Mouse (Mus musculus) lung, postnatal 0 days (tissue): ENCODE measurements around the gene Dcps. TPM values are rescaled to one million over a fixed set of nuclear protein-coding genes. Genes with fewer than 3 reads are reported as not detected.

ENCODE experiments used
- ATAC-seq: fragments of 200-750 bp; cut with Nextera tagmentation; 2 replicates; pipeline ENCODE4 v1.8.0; 2017; ENCODE audit warnings: moderate library complexity
- DNase-seq: peaks from one replicate; pipeline ENCODE4 v3.0.0-alpha.2; 2016; ENCODE audit warnings: low spot score
- H3K27ac ChIP-seq: fragments of 300-500 bp; sonication (generic); 2 replicates; pipeline ENCODE4 v1.5.1; 2014; ENCODE audit warnings: antibody characterized with exemption, mild to moderate bottlenecking, low read length, mixed read lengths
- H3K27me3 ChIP-seq: fragments of 300-500 bp; sonication (generic); replicated peaks from 2 replicates; pipeline ENCODE4 v1.6.1; 2014; ENCODE audit warnings: low read length, mixed read lengths; ENCODE audit not compliant: insufficient read depth
- H3K36me3 ChIP-seq: fragments of 300-500 bp; sonication (generic); 2 replicates; pipeline ENCODE4 v1.6.1; 2014; ENCODE audit warnings: low read length, mixed read lengths; ENCODE audit not compliant: insufficient read depth
- H3K4me1 ChIP-seq: fragments of 300-500 bp; sonication (generic); 2 replicates; pipeline ENCODE4 v1.6.1; 2014; ENCODE audit warnings: antibody characterized with exemption, low read depth, low read length, mixed read lengths; ENCODE audit not compliant: insufficient read depth
- H3K4me2 ChIP-seq: fragments of 300-500 bp; sonication (generic); replicated peaks from 2 replicates; pipeline ENCODE4 v1.6.1; 2014; ENCODE audit warnings: low read depth, mild to moderate bottlenecking, low read length, moderate library complexity, mixed read lengths
- H3K4me3 ChIP-seq: fragments of 300-500 bp; sonication (generic); 2 replicates; pipeline ENCODE4 v1.5.1; 2014; ENCODE audit warnings: low read depth, low read length
- H3K9ac ChIP-seq: fragments of 300-500 bp; sonication (generic); replicated peaks from 2 replicates; pipeline ENCODE4 v1.6.1; 2014; ENCODE audit warnings: low read depth, mild to moderate bottlenecking
- H3K9me3 ChIP-seq: fragments of 300-500 bp; sonication (generic); 2 replicates; pipeline ENCODE4 v1.6.1; 2016; ENCODE audit warnings: low read length, mixed read lengths
- CTCF ChIP-seq: IDR thresholded peaks from 2 replicates; pipeline ENCODE4 v1.5.1; 2016; ENCODE audit warnings: antibody characterized with exemption, mild to moderate bottlenecking
- EP300 ChIP-seq: IDR thresholded peaks from 2 replicates; pipeline ENCODE4 v1.6.1; 2016; ENCODE audit warnings: antibody characterized with exemption, mild to moderate bottlenecking, control low read depth
- WGBS: fragments of 180-500 bp; shearing (Covaris S2); extraction: QIAGEN DNeasy Blood & Tissue Kit; methylation state at CpG from one replicate; pipeline ENCODE4 v1.1.7; 2014; 5-methylcytosine and 5-hydroxymethylcytosine counted together
- polyA plus RNA-seq: library from polyadenylated mRNA; unstranded; fragments of >200 nt; fragmentation: Nextera tagmentation; extraction: Ambion mirVana; gene quantifications from 2 replicates; pipeline ENCODE4 v1.2.1, GENCODE M21; 2015

The Dcps gene
- polyA plus RNA-seq, 1 experiment from 2014 or later, result 39.4 TPM

DNA sequence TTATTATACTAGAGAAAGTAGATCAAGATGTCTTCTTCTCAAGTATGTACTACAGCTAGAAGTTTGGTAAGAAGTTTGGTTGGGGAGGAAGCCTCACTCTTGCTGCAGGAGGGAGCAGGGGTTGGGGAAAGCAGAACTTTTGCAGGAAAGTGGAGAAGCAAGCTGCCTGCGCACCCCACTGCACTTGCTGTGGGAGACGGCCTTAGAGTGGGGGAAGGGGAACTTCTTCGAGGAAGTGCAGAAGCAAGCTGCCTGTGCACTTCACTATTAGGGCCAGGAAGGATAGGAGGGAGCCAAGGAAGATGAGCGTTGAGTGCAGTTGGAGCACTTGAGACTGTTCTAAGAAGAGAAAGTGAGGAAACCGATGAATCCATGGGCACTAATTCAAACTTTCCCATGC is 7.5 kb upstream of the Dcps start:
- no peaks in the 10 kb centered on the region for H3K27me3 ChIP-seq
- no peak for ATAC-seq
- no peak overlapping the region for H3K4me2 ChIP-seq
- H3K4me1 ChIP-seq, result no peaks in the 10 kb centered on the region
- DNase-seq, result peak; percentile 11
- no peak overlapping the region for H3K9ac ChIP-seq
- H3K36me3 ChIP-seq, result no peaks in the 10 kb centered on the region
- H3K4me3 ChIP-seq, result no peak overlapping the region
- H3K9me3 ChIP-seq, result no peaks in the 10 kb centered on the region
- 67% methylated on average over 5 of the region's 5 CpGs for WGBS
- no peak overlapping the region for H3K27ac ChIP-seq
- TF ChIP-seq EP300 (no peak), CTCF (no peak)

DNA sequence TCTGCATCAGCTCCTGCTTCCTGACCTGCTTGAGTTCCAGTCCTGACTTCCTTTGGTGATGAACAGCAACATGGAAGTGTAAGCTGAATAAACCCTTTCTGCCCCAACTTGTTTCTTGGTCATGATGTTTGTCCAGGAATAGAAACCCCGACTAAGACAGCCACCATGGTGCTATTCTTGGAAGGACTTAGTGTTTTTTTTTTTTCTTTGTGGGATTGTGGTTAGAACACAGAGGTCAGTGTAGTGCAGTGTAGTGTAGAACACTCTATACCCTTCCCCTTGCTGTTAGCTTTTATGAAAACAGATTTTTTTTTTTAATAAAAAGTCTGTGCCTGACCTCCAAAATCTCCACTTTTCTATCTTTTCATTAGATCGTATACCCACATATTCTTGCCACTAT is 7.0 kb upstream of the Dcps start:
- 72% methylated on average over 2 of the region's 2 CpGs for WGBS
- no peak overlapping the region for H3K9ac ChIP-seq
- no peaks in the 10 kb centered on the region for H3K36me3 ChIP-seq
- no peak overlapping the region for H3K4me2 ChIP-seq
- no peak for TF ChIP-seq EP300
- no peak for TF ChIP-seq CTCF
- no peak overlapping the region for H3K4me3 ChIP-seq
- H3K27ac ChIP-seq, result no peak overlapping the region
- no peaks in the 10 kb centered on the region for H3K9me3 ChIP-seq
- H3K27me3 ChIP-seq, result no peaks in the 10 kb centered on the region
- no peaks in the 10 kb centered on the region for H3K4me1 ChIP-seq
- ATAC-seq (no peak), DNase-seq (no peak)

- Histone ChIP-seq H3K4me1 (peaks cover 7% of the 10 kb centered on the region; the same call in 1 of the 2 replicates), H3K27ac (peak overlapping the region; percentile 89; the same call in 1 of the 2 replicates), H3K9me3 (no peaks in the 10 kb centered on the region), H3K4me3 (peak overlapping the region; percentile 67), H3K27me3 (no peaks in the 10 kb centered on the region), H3K9ac (no peak overlapping the region), H3K4me2 (peak overlapping the region; percentile 66), H3K36me3 (no peaks in the 10 kb centered on the region)
- DNase-seq, result no peak
- ATAC-seq, result no peak; the same call in 1 of the 2 replicates
- 40% methylated on average over 14 of the region's 14 CpGs for WGBS
- TF ChIP-seq CTCF (no peak), EP300 (no peak)
These were observed 331 bp upstream of the Dcps start for GRCm38 (mm10) chr9:35176124-35176659.

DNA sequence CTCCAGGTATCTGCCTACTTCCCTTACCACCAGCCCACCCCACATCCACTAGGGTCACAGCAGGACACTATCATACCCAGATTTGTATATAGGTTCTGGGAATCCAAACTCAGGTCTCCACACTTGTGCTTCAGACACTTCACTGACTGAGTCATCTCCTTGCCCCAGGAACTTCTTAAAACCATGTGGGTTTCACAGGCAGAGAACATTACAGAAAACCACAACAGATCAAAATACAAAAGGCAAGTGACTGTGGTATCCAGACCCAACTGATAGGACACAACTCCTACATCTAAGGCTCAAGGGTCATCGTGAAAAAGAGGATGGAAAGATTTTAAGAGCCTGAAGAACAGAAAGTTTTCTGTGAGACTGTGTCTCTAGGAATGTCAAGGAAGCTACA is 2.5 kb downstream of the Dcps start:
- Histone ChIP-seq H3K27ac (no peak overlapping the region), H3K4me2 (no peak overlapping the region), H3K36me3 (no peaks in the 10 kb centered on the region), H3K4me3 (no peak overlapping the region), H3K9me3 (no peaks in the 10 kb centered on the region), H3K4me1 (peaks cover 7% of the 10 kb centered on the region; the same call in 1 of the 2 replicates), H3K9ac (no peak overlapping the region), H3K27me3 (no peaks in the 10 kb centered on the region)
- WGBS, result 89% methylated on average over 1 of the region's 1 CpGs
- DNase-seq, result no peak
- no peak for ATAC-seq
- TF ChIP-seq CTCF (no peak), EP300 (no peak)

GRCm38 (mm10) chr9:35170071-35170470 is 5.8 kb downstream of the Dcps start:
- WGBS, result 85% methylated on average over 7 of the region's 7 CpGs
- Histone ChIP-seq H3K36me3 (no peaks in the 10 kb centered on the region), H3K9ac (no peak overlapping the region), H3K9me3 (no peaks in the 10 kb centered on the region), H3K4me2 (no peak overlapping the region), H3K4me1 (peaks cover 5% of the 10 kb centered on the region; the same call in 1 of the 2 replicates), H3K27ac (no peak overlapping the region), H3K4me3 (no peak overlapping the region), H3K27me3 (no peaks in the 10 kb centered on the region)
- DNase-seq, result no peak
- no peak for ATAC-seq
- no peak for TF ChIP-seq CTCF
- TF ChIP-seq EP300, result no peak

GRCm38 (mm10) chr9:35166798-35167635 is 8.8 kb downstream of the Dcps start:
- Histone ChIP-seq H3K36me3 (no peaks in the 10 kb centered on the region), H3K4me3 (no peak overlapping the region), H3K9ac (no peak overlapping the region), H3K27ac (no peak overlapping the region), H3K9me3 (no peaks in the 10 kb centered on the region), H3K27me3 (no peaks in the 10 kb centered on the region), H3K4me2 (no peak overlapping the region), H3K4me1 (no peaks in the 10 kb centered on the region)
- 51% methylated on average over 9 of the region's 9 CpGs for WGBS
- TF ChIP-seq EP300, result no peak
- no peak for TF ChIP-seq CTCF
- DNase-seq, result no peak
- no peak for ATAC-seq
